Mouse (Mus musculus) kidney, adult 18-20 months (tissue): ENCODE measurements around the gene Mrps15.
"Not testable (repeated sequence)": the region's sequence is repeated elsewhere in the genome, so short reads cannot be mapped to it uniquely, and the experiment has no call there.

Experiments used
- DNase-seq: peaks from one replicate; pipeline ENCODE4 v3.0.0; 2021

Mrps15 gene

GRCm38 (mm10) chr4:126079266-126079665, 32.5 kb downstream of the Mrps15 start:
- DNase-seq, result no peak

- no peak for DNase-seq
These were observed 34.9 kb downstream of the Mrps15 start for GRCm38 (mm10) chr4:126081601-126082000.

- no peak for DNase-seq
These were observed 36.3 kb downstream of the Mrps15 start for GRCm38 (mm10) chr4:126083021-126083420.

GRCm38 (mm10) chr4:126084382-126084781, 37.7 kb downstream of the Mrps15 start:
- DNase-seq, result no peak

GRCm38 (mm10) chr4:126085996-126086576, 39.4 kb downstream of the Mrps15 start:
- DNase-seq, result peak; percentile 82

GRCm38 (mm10) chr4:126090101-126090847, 43.5 kb downstream of the Mrps15 start:
- peak; percentile 34 for DNase-seq

GRCm38 (mm10) chr4:126090848-126091124, 44.1 kb downstream of the Mrps15 start:
- DNase-seq, result no peak

GRCm38 (mm10) chr4:126091873-126092272, 45.1 kb downstream of the Mrps15 start:
- DNase-seq, result no peak

- DNase-seq, result not testable (repeated sequence)
These were observed 49.1 kb downstream of the Mrps15 start for GRCm38 (mm10) chr4:126095622-126096430.

GRCm38 (mm10) chr4:126096464-126097111, 49.9 kb downstream of the Mrps15 start, which contains the start of gene Lsm10:
Gene Lsm10 (plus strand): TSS chr4:126096623.
- DNase-seq, result peak; percentile 94

- DNase-seq, result no peak
These were observed 51.1 kb downstream of the Mrps15 start for GRCm38 (mm10) chr4:126097711-126098253.

- DNase-seq, result no peak
These were observed 52.6 kb downstream of the Mrps15 start for GRCm38 (mm10) chr4:126099365-126099764.

- DNase-seq, result no peak
These were observed 54.0 kb downstream of the Mrps15 start for GRCm38 (mm10) chr4:126100764-126101163.

GRCm38 (mm10) chr4:126102061-126102841, 55.5 kb downstream of the Mrps15 start:
- DNase-seq, result no peak

- DNase-seq, result peak; percentile 79
These were observed 56.4 kb downstream of the Mrps15 start for GRCm38 (mm10) chr4:126103057-126103581.

- peak; percentile 94 for DNase-seq
These were observed 56.9 kb downstream of the Mrps15 start, which contains the start of gene Stk40 for GRCm38 (mm10) chr4:126103590-126104068. Gene Stk40 (plus strand): TSS chr4:126103957.

GRCm38 (mm10) chr4:126104261-126105075, 57.7 kb downstream of the Mrps15 start:
- peak; percentile 83 for DNase-seq
